Mouse (Mus musculus) bone marrow, adult 2 months (tissue): ENCODE data around the gene Ctnnbip1.

Source experiments
- CTCF ChIP-seq: fragments of 200-500 bp; IDR thresholded peaks from 2 replicates; pipeline ENCODE4 v1.5.1; 2011; ENCODE audit warnings: low read length, control low read depth; ENCODE audit not compliant: control insufficient read depth, insufficient read depth
- POLR2A ChIP-seq: fragments of 200-500 bp; IDR thresholded peaks from 2 replicates; pipeline ENCODE4 v1.6.1; 2011; ENCODE audit warnings: low read depth, mild to moderate bottlenecking, control low read depth, low read length, borderline replicate concordance; ENCODE audit not compliant: control insufficient read depth

- no peak for TF ChIP-seq CTCF
- no peak for TF ChIP-seq POLR2A
Measured at GRCm38 (mm10) chr4:149591486-149591885, 73.5 kb downstream of the Ctnnbip1 start.
